Mouse (Mus musculus): Measurements from ENCODE around the gene Nasp. TPM values are rescaled to one million over a fixed set of nuclear protein-coding genes. Genes with fewer than 3 reads are reported as not detected.

Nasp gene
- polyA plus RNA-seq, 1 experiment from 2014 or later = 144 TPM

- peak overlapping the region; percentile 36 for H3K27ac ChIP-seq (ENCODE audit: low read length)
- peak; percentile 68; the same call in 1 of the 2 replicates for ATAC-seq (ENCODE audit: low FRiP score, low TSS enrichment)
Measured at GRCm38 (mm10) chr4:116659474-116659873, 31.7 kb upstream of the Nasp start.

GRCm38 (mm10) chr4:116657971-116658370 lies 30.2 kb upstream of the Nasp start:
- no peaks in the 10 kb centered on the region for H3K36me3 ChIP-seq (ENCODE audit: insufficient read depth, low read length)
- H3K27ac ChIP-seq (ENCODE audit: low read length) = no peak overlapping the region
- no peak overlapping the region for H3K4me3 ChIP-seq (ENCODE audit: low read length)
- H3K9ac ChIP-seq (replicated peaks; ENCODE audit: low read length) = 0 out of 2 replicates have a peak overlapping the region, but pooled peaks have one; percentile 12
- H3K4me2 ChIP-seq (replicated peaks; ENCODE audit: low read depth, low read length) = no peak overlapping the region
- WGBS = 42% methylated on average over 3 of the region's 3 CpGs
- peaks cover 8% of the 10 kb centered on the region for H3K4me1 ChIP-seq (ENCODE audit: insufficient read depth, low read length)
- no peak for ATAC-seq (ENCODE audit: low FRiP score, low TSS enrichment)
- H3K27me3 ChIP-seq (ENCODE audit: insufficient read depth, low read length) = no peaks in the 10 kb centered on the region
- no peaks in the 10 kb centered on the region for H3K9me3 ChIP-seq (ENCODE audit: low read length)

More at GRCm38 (mm10) chr4:116659474-116659873, 31.7 kb upstream of the Nasp start:
- no peak overlapping the region for H3K4me3 ChIP-seq (ENCODE audit: low read length)
- WGBS = 47% methylated on average over 2 of the region's 2 CpGs
- H3K9ac ChIP-seq (replicated peaks; ENCODE audit: low read length) = no peak overlapping the region
- H3K27me3 ChIP-seq (ENCODE audit: insufficient read depth, low read length) = no peaks in the 10 kb centered on the region
- H3K36me3 ChIP-seq (ENCODE audit: insufficient read depth, low read length) = no peaks in the 10 kb centered on the region
- H3K9me3 ChIP-seq (ENCODE audit: low read length) = no peaks in the 10 kb centered on the region
- peak overlapping the region; percentile 7; the same call in 1 of the 2 replicates for H3K4me2 ChIP-seq (replicated peaks; ENCODE audit: low read depth, low read length)
- H3K4me1 ChIP-seq (ENCODE audit: insufficient read depth, low read length) = peaks cover 8% of the 10 kb centered on the region

DNA sequence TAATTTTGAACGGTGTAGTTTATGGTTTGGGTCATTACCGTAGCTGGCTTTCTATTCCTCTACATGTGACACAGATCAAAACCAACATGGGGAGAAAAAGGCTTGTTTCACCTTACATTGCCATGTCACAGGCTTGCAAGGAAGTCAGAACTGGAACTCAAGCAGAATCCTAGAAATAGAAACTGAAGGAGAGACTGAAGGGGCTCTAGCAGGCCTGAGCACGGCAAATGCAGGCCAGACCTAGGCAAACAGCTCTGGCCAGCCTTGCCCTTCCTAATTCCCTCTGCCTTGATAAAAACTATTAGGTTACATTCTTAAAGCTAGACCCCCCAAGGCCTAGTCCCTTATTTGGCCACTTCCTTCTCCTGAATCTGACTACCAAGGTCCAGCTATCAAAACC lies 27.9 kb upstream of the Nasp start:
- ATAC-seq (ENCODE audit: low FRiP score, low TSS enrichment) = no peak
- Histone ChIP-seq H3K27ac (ENCODE audit: low read length) (peak overlapping the region; percentile 65), H3K4me2 (replicated peaks; ENCODE audit: low read depth, low read length) (no peak overlapping the region), H3K27me3 (ENCODE audit: insufficient read depth, low read length) (no peaks in the 10 kb centered on the region), H3K9ac (replicated peaks; ENCODE audit: low read length) (no peak overlapping the region), H3K4me1 (ENCODE audit: insufficient read depth, low read length) (peaks cover 13% of the 10 kb centered on the region), H3K9me3 (ENCODE audit: low read length) (no peaks in the 10 kb centered on the region), H3K4me3 (ENCODE audit: low read length) (no peak overlapping the region), H3K36me3 (ENCODE audit: insufficient read depth, low read length) (no peaks in the 10 kb centered on the region)
- WGBS = 68% methylated on average over 3 of the region's 3 CpGs

GRCm38 (mm10) chr4:116655100-116655499 lies 27.4 kb upstream of the Nasp start:
- Histone ChIP-seq H3K4me3 (ENCODE audit: low read length) (no peak overlapping the region), H3K9ac (replicated peaks; ENCODE audit: low read length) (0 out of 2 replicates have a peak overlapping the region, but pooled peaks have one; percentile 42), H3K4me1 (ENCODE audit: insufficient read depth, low read length) (peaks cover 15% of the 10 kb centered on the region), H3K9me3 (ENCODE audit: low read length) (no peaks in the 10 kb centered on the region), H3K27me3 (ENCODE audit: insufficient read depth, low read length) (no peaks in the 10 kb centered on the region), H3K4me2 (replicated peaks; ENCODE audit: low read depth, low read length) (no peak overlapping the region), H3K36me3 (ENCODE audit: insufficient read depth, low read length) (no peaks in the 10 kb centered on the region), H3K27ac (ENCODE audit: low read length) (peak overlapping the region; percentile 65; the same call in 1 of the 2 replicates)
- no peak for ATAC-seq (ENCODE audit: low FRiP score, low TSS enrichment)
- WGBS = 32% methylated on average over 2 of the region's 2 CpGs

DNA sequence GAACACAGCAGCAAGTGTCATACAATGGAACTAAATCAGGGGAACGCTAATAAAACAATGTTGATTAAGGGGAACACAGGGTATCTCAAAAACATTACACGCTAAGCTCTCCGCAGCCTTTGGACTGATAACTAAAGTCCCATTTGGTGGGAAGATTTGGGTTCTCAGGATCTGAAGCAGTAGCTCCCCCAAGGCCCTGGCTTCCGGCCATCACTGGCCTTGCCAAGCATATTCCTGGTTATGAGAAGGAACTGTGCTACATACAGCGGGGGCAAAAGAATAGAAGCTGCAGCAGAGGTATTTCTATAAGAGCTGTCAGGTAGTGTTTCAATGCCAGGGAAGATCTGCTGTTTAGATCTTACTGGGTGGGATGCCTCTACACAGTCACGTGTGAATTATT lies 25.5 kb upstream of the Nasp start:
- Histone ChIP-seq H3K27ac (ENCODE audit: low read length) (no peak overlapping the region), H3K9ac (replicated peaks; ENCODE audit: low read length) (no peak overlapping the region), H3K4me2 (replicated peaks; ENCODE audit: low read depth, low read length) (no peak overlapping the region), H3K9me3 (ENCODE audit: low read length) (no peaks in the 10 kb centered on the region), H3K4me1 (ENCODE audit: insufficient read depth, low read length) (peaks cover 25% of the 10 kb centered on the region), H3K27me3 (ENCODE audit: insufficient read depth, low read length) (no peaks in the 10 kb centered on the region), H3K4me3 (ENCODE audit: low read length) (no peak overlapping the region), H3K36me3 (ENCODE audit: insufficient read depth, low read length) (peaks cover 9% of the 10 kb centered on the region)
- no peak for ATAC-seq (ENCODE audit: low FRiP score, low TSS enrichment)
- WGBS = 88% methylated on average over 6 of the region's 6 CpGs

DNA sequence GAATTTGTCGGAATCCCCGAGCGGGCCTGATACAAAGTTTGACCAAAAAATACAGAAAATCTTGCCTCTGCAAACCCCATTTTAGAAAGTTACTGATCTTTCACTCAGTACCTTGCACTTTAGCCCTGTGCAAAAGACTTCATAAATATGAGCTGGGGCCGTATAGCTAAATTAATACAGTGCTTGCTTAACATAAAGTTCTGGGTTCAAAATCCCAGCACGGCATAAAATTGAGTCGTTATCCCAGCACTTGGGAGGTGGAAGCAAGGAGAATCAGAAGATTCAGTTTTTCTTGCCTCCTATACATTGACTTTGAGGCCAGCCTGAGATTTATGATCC lies 24.0 kb upstream of the Nasp start:
- ATAC-seq (ENCODE audit: low FRiP score, low TSS enrichment) = no peak
- H3K27ac ChIP-seq (ENCODE audit: low read length) = peak overlapping the region; percentile 96
- WGBS = 9% methylated on average over 6 of the region's 6 CpGs
- H3K27me3 ChIP-seq (ENCODE audit: insufficient read depth, low read length) = no peaks in the 10 kb centered on the region
- H3K9me3 ChIP-seq (ENCODE audit: low read length) = no peaks in the 10 kb centered on the region
- peak overlapping the region; percentile 82 for H3K4me3 ChIP-seq (ENCODE audit: low read length)
- peaks cover 30% of the 10 kb centered on the region for H3K4me1 ChIP-seq (ENCODE audit: insufficient read depth, low read length)
- peaks cover 9% of the 10 kb centered on the region for H3K36me3 ChIP-seq (ENCODE audit: insufficient read depth, low read length)
- H3K9ac ChIP-seq (replicated peaks; ENCODE audit: low read length) = peak overlapping the region; percentile 96
- H3K4me2 ChIP-seq (replicated peaks; ENCODE audit: low read depth, low read length) = peak overlapping the region; percentile 78

DNA sequence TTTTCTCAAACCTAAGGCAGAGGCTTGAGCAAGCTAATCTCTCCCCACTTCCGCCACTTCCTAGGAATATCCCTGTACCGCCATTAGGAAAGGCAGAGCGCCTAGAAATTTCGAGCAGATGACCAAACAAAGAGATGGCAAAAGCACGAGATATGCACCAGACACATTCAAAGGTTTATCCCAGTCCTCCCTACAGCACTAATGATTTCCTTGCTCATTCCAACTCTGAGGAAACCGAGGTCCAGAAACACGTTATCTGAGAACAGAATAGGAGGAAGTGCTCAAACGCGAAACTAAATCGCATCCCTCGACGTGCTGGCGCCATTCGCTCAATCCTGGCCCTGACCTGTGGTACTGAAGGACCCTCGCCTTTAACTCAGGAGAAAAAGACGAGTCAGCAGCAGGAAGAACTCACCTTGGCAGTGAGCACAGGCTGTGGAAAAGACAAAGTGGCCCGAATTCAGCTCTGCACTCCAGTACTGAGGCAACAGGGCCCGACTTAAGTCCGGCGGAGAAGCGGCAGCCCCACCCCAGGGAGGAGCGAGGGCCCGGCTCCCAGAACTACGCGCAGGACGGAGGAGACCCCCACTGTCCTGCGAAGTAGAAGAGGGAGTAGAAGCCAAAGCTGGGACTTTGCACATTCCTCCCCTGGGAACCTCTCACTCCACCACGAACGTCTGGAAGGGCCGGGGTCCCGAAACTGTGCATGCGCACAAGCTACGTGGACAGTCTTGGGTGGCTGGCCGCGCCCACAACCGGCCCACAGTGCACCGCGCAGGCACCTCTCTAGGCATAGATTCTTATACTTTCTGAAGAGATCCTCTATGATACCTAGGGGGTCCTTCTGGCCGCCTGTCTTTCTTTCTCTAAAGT lies 23.4 kb upstream of the Nasp start, which contains the start of gene Akr1a1:
Akr1a1 (minus strand) TSS at position 757 of the 873 bp plus-strand sequence.
- Histone ChIP-seq H3K4me2 (replicated peaks; ENCODE audit: low read depth, low read length) (peak within 1 kb of the TSS; percentile 78), H3K36me3 (ENCODE audit: insufficient read depth, low read length) (peaks cover 14% of the 10 kb centered on the region)

DNA sequence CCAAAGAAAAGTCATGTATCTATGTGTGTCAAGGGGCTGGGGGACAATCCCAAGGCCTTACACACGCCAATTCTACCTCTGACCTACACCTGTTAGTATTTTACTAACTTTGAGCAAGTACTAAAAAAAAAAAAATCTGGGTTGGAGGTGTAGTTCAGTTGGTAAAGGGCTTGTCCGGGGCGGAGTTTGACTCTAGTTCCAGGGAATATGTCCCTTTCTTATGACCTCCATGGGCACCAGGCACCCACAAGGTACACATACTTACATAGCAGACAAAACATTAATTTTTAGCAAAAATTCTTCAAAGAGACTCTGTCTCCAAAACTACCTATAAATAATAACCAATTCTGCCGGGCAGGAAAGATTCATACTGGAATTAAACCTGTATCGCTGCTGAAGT lies 22.6 kb upstream of the Nasp start:
- no peaks in the 10 kb centered on the region for H3K27me3 ChIP-seq (ENCODE audit: insufficient read depth, low read length)
- WGBS = 34% methylated on average over 5 of the region's 5 CpGs
- no peak for ATAC-seq (ENCODE audit: low FRiP score, low TSS enrichment)
- no peaks in the 10 kb centered on the region for H3K9me3 ChIP-seq (ENCODE audit: low read length)
- H3K9ac ChIP-seq (replicated peaks; ENCODE audit: low read length) = peak overlapping the region; percentile 96
- peak overlapping the region; percentile 78 for H3K4me2 ChIP-seq (replicated peaks; ENCODE audit: low read depth, low read length)
- H3K4me1 ChIP-seq (ENCODE audit: insufficient read depth, low read length) = peaks cover 30% of the 10 kb centered on the region
- H3K4me3 ChIP-seq (ENCODE audit: low read length) = peak overlapping the region; percentile 82
- peak overlapping the region; percentile 96 for H3K27ac ChIP-seq (ENCODE audit: low read length)
- peaks cover 16% of the 10 kb centered on the region for H3K36me3 ChIP-seq (ENCODE audit: insufficient read depth, low read length)

More for the DNA sequence above, 23.4 kb upstream of the Nasp start, which contains the start of gene Akr1a1:
- peak within 1 kb of the TSS; percentile 82 for H3K4me3 ChIP-seq (ENCODE audit: low read length)
- peak within 1 kb of the TSS; percentile 96 for H3K27ac ChIP-seq (ENCODE audit: low read length)
- peak within 1 kb of the TSS; percentile 96 for H3K9ac ChIP-seq (replicated peaks; ENCODE audit: low read length)
- peak; percentile 100 for ATAC-seq (ENCODE audit: low FRiP score, low TSS enrichment)
- no peaks in the 10 kb centered on the region for H3K27me3 ChIP-seq (ENCODE audit: insufficient read depth, low read length)
- WGBS = under 1% methylated on average over 39 of the region's 39 CpGs
- H3K9me3 ChIP-seq (ENCODE audit: low read length) = no peaks in the 10 kb centered on the region
- H3K4me1 ChIP-seq (ENCODE audit: insufficient read depth, low read length) = peaks cover 34% of the 10 kb centered on the region

DNA sequence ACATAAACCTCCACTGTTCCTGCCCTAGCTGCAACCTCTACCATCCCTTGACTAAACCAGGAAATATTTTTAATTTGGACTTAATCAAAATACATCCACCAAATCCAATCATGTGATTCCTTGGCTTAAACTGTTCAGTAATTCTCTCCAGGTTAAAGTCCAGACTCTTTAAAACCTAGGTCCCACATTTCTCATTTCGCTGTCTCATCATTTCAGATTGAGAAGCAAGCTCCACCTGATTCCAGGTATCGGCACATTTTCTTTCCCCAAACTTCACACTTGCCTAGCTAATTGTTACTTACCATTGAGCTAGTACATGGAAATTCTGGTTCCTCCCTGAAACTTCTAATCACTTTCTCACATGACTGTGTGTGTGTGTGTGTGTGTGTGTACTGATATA lies 21.7 kb upstream of the Nasp start:
- Histone ChIP-seq H3K4me3 (ENCODE audit: low read length) (peak overlapping the region; percentile 82; the same call in 1 of the 2 replicates), H3K4me2 (replicated peaks; ENCODE audit: low read depth, low read length) (peak overlapping the region; percentile 78), H3K9ac (replicated peaks; ENCODE audit: low read length) (no peak overlapping the region), H3K27me3 (ENCODE audit: insufficient read depth, low read length) (no peaks in the 10 kb centered on the region), H3K27ac (ENCODE audit: low read length) (no peak overlapping the region), H3K36me3 (ENCODE audit: insufficient read depth, low read length) (peaks cover 20% of the 10 kb centered on the region), H3K9me3 (ENCODE audit: low read length) (no peaks in the 10 kb centered on the region), H3K4me1 (ENCODE audit: insufficient read depth, low read length) (peaks cover 30% of the 10 kb centered on the region)
- ATAC-seq (ENCODE audit: low FRiP score, low TSS enrichment) = no peak
- 94% methylated on average over 2 of the region's 2 CpGs for WGBS

DNA sequence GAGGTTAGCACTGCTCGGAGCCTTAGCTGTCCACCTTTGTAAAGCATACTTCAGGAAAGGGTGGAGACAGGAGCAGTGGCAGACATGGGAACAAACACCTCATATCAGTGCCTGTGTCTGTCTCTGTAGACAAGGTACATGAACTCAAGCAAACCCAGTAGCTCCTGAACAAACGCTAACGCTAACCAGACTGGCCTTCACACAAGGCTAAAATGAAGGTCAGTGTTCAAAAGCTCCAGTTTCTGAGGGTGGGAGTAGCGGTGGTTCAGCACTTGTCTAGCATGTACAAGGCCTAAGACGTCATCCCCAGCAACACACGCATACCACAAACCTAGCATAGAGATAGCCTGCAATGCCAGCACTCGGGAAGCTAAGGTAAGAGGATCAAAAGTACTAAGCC lies 17.9 kb upstream of the Nasp start:
- H3K36me3 ChIP-seq (ENCODE audit: insufficient read depth, low read length) = peaks cover 49% of the 10 kb centered on the region

More for the DNA sequence above, 17.9 kb upstream of the Nasp start:
- H3K27ac ChIP-seq (ENCODE audit: low read length) = no peak overlapping the region; the same call in 1 of the 2 replicates
- no peak overlapping the region for H3K9ac ChIP-seq (replicated peaks; ENCODE audit: low read length)
- H3K27me3 ChIP-seq (ENCODE audit: insufficient read depth, low read length) = no peaks in the 10 kb centered on the region
- no peak for ATAC-seq (ENCODE audit: low FRiP score, low TSS enrichment)
- WGBS = 79% methylated on average over 7 of the region's 7 CpGs
- no peak overlapping the region for H3K4me2 ChIP-seq (replicated peaks; ENCODE audit: low read depth, low read length)
- no peak overlapping the region for H3K4me3 ChIP-seq (ENCODE audit: low read length)
- no peaks in the 10 kb centered on the region for H3K9me3 ChIP-seq (ENCODE audit: low read length)
- H3K4me1 ChIP-seq (ENCODE audit: insufficient read depth, low read length) = peaks cover 25% of the 10 kb centered on the region
